Mouse (Mus musculus) C2C12 (cell line): ENCODE measurements around the gene Gm4871. TPM values are rescaled to one million over a fixed set of nuclear protein-coding genes. Genes with fewer than 3 reads are reported as not detected.
"Not testable (repeated sequence)": the region's sequence is repeated elsewhere in the genome, so short reads cannot be mapped to it uniquely, and the experiment has no call there.

Experiments used
- H3K27me3 ChIP-seq: one replicate; pipeline ENCODE4 v1.6.1; 2011; ENCODE audit not compliant: control insufficient read depth, insufficient read depth, insufficient read length
- H3K36me3 ChIP-seq: one replicate; pipeline ENCODE4 v1.6.1; 2011; ENCODE audit not compliant: control insufficient read depth, insufficient read depth
- H3K4me3 ChIP-seq: one replicate; pipeline ENCODE4 v1.5.1; 2011; ENCODE audit warnings: mild to moderate bottlenecking, control low read depth; ENCODE audit not compliant: poor library complexity, insufficient read depth, severe bottlenecking
- H3K79me2 ChIP-seq: one replicate; pipeline ENCODE4 v1.6.1; 2011; ENCODE audit not compliant: control insufficient read depth, insufficient read depth
- H3K79me3 ChIP-seq: one replicate; pipeline ENCODE4 v1.6.1; 2011; ENCODE audit warnings: low read depth, control low read depth
- H3ac ChIP-seq: one replicate; pipeline ENCODE3; 2011; ENCODE audit warnings: low read depth; ENCODE audit not compliant: control insufficient read depth, insufficient read length
- CEBPB ChIP-seq: IDR thresholded peaks from one replicate; pipeline ENCODE4 v1.6.1; 2011; ENCODE audit warnings: low read depth, mild to moderate bottlenecking, control low read depth, moderate library complexity
- CTCF ChIP-seq: IDR thresholded peaks from one replicate; pipeline ENCODE4 v1.5.1; 2011; ENCODE audit not compliant: control insufficient read depth, insufficient read depth, insufficient read length
- FOSL1 ChIP-seq: IDR thresholded peaks from one replicate; pipeline ENCODE4 v1.8.0; 2011; ENCODE audit warnings: mild to moderate bottlenecking, low read length; ENCODE audit not compliant: poor library complexity, insufficient read depth, severe bottlenecking
- MAX ChIP-seq: IDR thresholded peaks from one replicate; pipeline ENCODE4 v1.6.1; 2011; ENCODE audit warnings: mild to moderate bottlenecking, control low read depth
- MYOD1 ChIP-seq: IDR thresholded peaks from one replicate; pipeline ENCODE4 v1.6.1; 2011; ENCODE audit warnings: low read depth; ENCODE audit not compliant: control insufficient read depth, insufficient read length
- MYOG ChIP-seq: IDR thresholded peaks from one replicate; pipeline ENCODE4 v1.6.1; 2011; ENCODE audit not compliant: control insufficient read depth, insufficient read length; ENCODE audit errors: extremely low read depth
- USF1 ChIP-seq: IDR thresholded peaks from one replicate; pipeline ENCODE4 v1.6.1; 2011; ENCODE audit warnings: low read depth, mild to moderate bottlenecking, control low read depth, moderate library complexity
- long read RNA-seq, 2 experiments: library from polyadenylated mRNA; unstranded; transcript quantifications; one replicate each; pipeline ENCODE4 v2.0.0; 2019 to 2020
- polyA plus RNA-seq: library from polyadenylated mRNA; unstranded; fragments of >200 nt; fragmentation: generic; extraction: Trizol; gene quantifications from one replicate; pipeline ENCODE4 v1.2.1, GENCODE M21; 2012; ENCODE audit warnings: missing spikeins

Gene Gm4871
- not detected for polyA plus RNA-seq
- long read RNA-seq, experiment 1: 0 reads
- long read RNA-seq, experiment 2: 0 reads

GRCm38 (mm10) chr5:145032391-145032790 lies at the start of gene Gm4871:
Gm4871 (minus strand) TSS chr5:145032754.
- H3K36me3 ChIP-seq, H3K79me2 ChIP-seq, H3ac ChIP-seq, H3K4me3 ChIP-seq, H3K79me3 ChIP-seq: not testable (repeated sequence)
- H3K27me3 ChIP-seq: peaks cover 11% of the 10 kb centered on the region

- Histone ChIP-seq H3K79me2 (peaks cover 33% of the 10 kb centered on the region), H3K36me3 (no peaks in the 10 kb centered on the region), H3K27me3 (peaks cover 15% of the 10 kb centered on the region), H3ac (no peak overlapping the region), H3K4me3 (no peak overlapping the region), H3K79me3 (peaks cover 28% of the 10 kb centered on the region)
- TF ChIP-seq CTCF: no peak
- TF ChIP-seq FOSL1: no peak
- TF ChIP-seq MYOD1: no peak
- no peak for TF ChIP-seq CEBPB
- TF ChIP-seq MYOG: no peak
These were observed 49.5 kb upstream of the Gm4871 start for GRCm38 (mm10) chr5:145081866-145082613.

- Histone ChIP-seq H3ac (no peak overlapping the region), H3K79me2 (no peaks in the 10 kb centered on the region)
- TF ChIP-seq MAX (no peak), USF1 (no peak), FOSL1 (no peak), MYOG (no peak), MYOD1 (no peak), CEBPB (no peak), CTCF (no peak)
These were observed 42.5 kb upstream of the Gm4871 start for GRCm38 (mm10) chr5:145075081-145075480.

GRCm38 (mm10) chr5:145071342-145071741 lies 38.8 kb upstream of the Gm4871 start:
- Histone ChIP-seq H3ac (no peak overlapping the region), H3K79me2 (no peaks in the 10 kb centered on the region), H3K4me3 (no peak overlapping the region), H3K36me3 (no peaks in the 10 kb centered on the region), H3K27me3 (peaks cover 6% of the 10 kb centered on the region), H3K79me3 (no peaks in the 10 kb centered on the region)
- TF ChIP-seq USF1 (no peak), MYOG (no peak), CEBPB (no peak)

More at GRCm38 (mm10) chr5:145075081-145075480, 42.5 kb upstream of the Gm4871 start:
- Histone ChIP-seq H3K79me3 (no peaks in the 10 kb centered on the region), H3K4me3 (no peak overlapping the region), H3K27me3 (peaks cover 21% of the 10 kb centered on the region), H3K36me3 (no peaks in the 10 kb centered on the region)

GRCm38 (mm10) chr5:145069707-145070106 lies 37.2 kb upstream of the Gm4871 start:
- no peak for TF ChIP-seq FOSL1
- peak; percentile 47 for TF ChIP-seq CTCF
- no peaks in the 10 kb centered on the region for H3K79me3 ChIP-seq

GRCm38 (mm10) chr5:145068863-145069262 lies 36.3 kb upstream of the Gm4871 start:
- Histone ChIP-seq H3K4me3 (no peak overlapping the region), H3K79me3 (no peaks in the 10 kb centered on the region), H3K79me2 (no peaks in the 10 kb centered on the region), H3K27me3 (no peaks in the 10 kb centered on the region), H3ac (no peak overlapping the region), H3K36me3 (no peaks in the 10 kb centered on the region)
- TF ChIP-seq CTCF (no peak), USF1 (no peak), MAX (no peak), MYOG (no peak), FOSL1 (no peak), CEBPB (peak; percentile 83), MYOD1 (no peak)

More at GRCm38 (mm10) chr5:145069707-145070106, 37.2 kb upstream of the Gm4871 start:
- no peak overlapping the region for H3ac ChIP-seq
- H3K36me3 ChIP-seq: no peaks in the 10 kb centered on the region
- H3K79me2 ChIP-seq: no peaks in the 10 kb centered on the region
- no peak overlapping the region for H3K4me3 ChIP-seq
- peaks cover 5% of the 10 kb centered on the region for H3K27me3 ChIP-seq
